Mouse (Mus musculus) megakaryocyte, embryonic 14.5 days (primary cell): ENCODE results near the gene Gpx7.

Source experiments
- FLI1 ChIP-seq: IDR thresholded peaks from 2 replicates; pipeline ENCODE4 v1.6.1; 2012; ENCODE audit warnings: low read length, inconsistent platforms, mixed read lengths
- GATA1 ChIP-seq: IDR thresholded peaks from 3 replicates; pipeline ENCODE4 v1.6.1; 2012; ENCODE audit warnings: mixed read lengths, low read length, inconsistent platforms, borderline replicate concordance

- no peak for TF ChIP-seq GATA1
- no peak for TF ChIP-seq FLI1
Measured at GRCm38 (mm10) chr4:108434221-108434620, 27.5 kb upstream of the Gpx7 start.
